Mouse (Mus musculus) neural tube, embryonic 11.5 days (tissue): ENCODE measurements at regions not wholly inside any gene's neighbourhood (a gene's known extent, or its start where the extent isn't known, plus 50 kb on each side); places are given as distances from the start of the nearest gene placed in this dataset.

ENCODE experiments used
- ATAC-seq: fragments of 200-750 bp; cut with Nextera tagmentation; 2 replicates; pipeline ENCODE4 v1.8.0; 2017; ENCODE audit warnings: moderate number of reproducible peaks, mild to moderate bottlenecking, moderate TSS enrichment, moderate library complexity; ENCODE audit not compliant: insufficient read depth, low FRiP score, low TSS enrichment
- DNase-seq: peaks from one replicate; pipeline ENCODE4 v3.0.0-alpha.2; 2015; ENCODE audit warnings: low spot score
- H3K27ac ChIP-seq: fragments of 300-500 bp; sonication (generic); 2 replicates; pipeline ENCODE4 v1.5.1; 2014; ENCODE audit warnings: low read depth, mild to moderate bottlenecking, low read length
- H3K27me3 ChIP-seq: fragments of 300-500 bp; sonication (generic); 2 replicates; pipeline ENCODE4 v1.6.1; 2014; ENCODE audit warnings: mild to moderate bottlenecking, low read length, mixed read lengths; ENCODE audit not compliant: control insufficient read depth, insufficient read depth
- H3K36me3 ChIP-seq: fragments of 300-500 bp; sonication (generic); 2 replicates; pipeline ENCODE4 v1.6.1; 2014; ENCODE audit warnings: mild to moderate bottlenecking, low read length, moderate library complexity, mixed read lengths; ENCODE audit not compliant: control insufficient read depth, insufficient read depth
- H3K4me1 ChIP-seq: fragments of 300-500 bp; sonication (generic); 2 replicates; pipeline ENCODE4 v1.6.1; 2014; ENCODE audit warnings: low read length, mixed read lengths; ENCODE audit not compliant: control insufficient read depth, insufficient read depth
- H3K4me2 ChIP-seq: fragments of 300-500 bp; sonication (generic); 2 replicates; pipeline ENCODE4 v1.6.1; 2014; ENCODE audit warnings: low read depth, mild to moderate bottlenecking, moderate library complexity
- H3K4me3 ChIP-seq: fragments of 300-500 bp; sonication (generic); 2 replicates; pipeline ENCODE4 v1.5.1; 2014; ENCODE audit warnings: low read depth, low read length
- H3K9ac ChIP-seq: fragments of 300-500 bp; sonication (generic); 2 replicates; pipeline ENCODE4 v1.6.1; 2014; ENCODE audit warnings: mild to moderate bottlenecking, low read length
- H3K9me3 ChIP-seq: fragments of 300-500 bp; sonication (generic); 2 replicates; pipeline ENCODE4 v1.6.1; 2016; ENCODE audit warnings: low read length; ENCODE audit not compliant: control insufficient read depth
- WGBS: fragments of 180-500 bp; shearing (Covaris S2); extraction: QIAGEN DNeasy Blood & Tissue Kit; methylation state at CpG from one replicate; pipeline ENCODE4 v1.1.7; 2014; 5-methylcytosine and 5-hydroxymethylcytosine counted together

DNA sequence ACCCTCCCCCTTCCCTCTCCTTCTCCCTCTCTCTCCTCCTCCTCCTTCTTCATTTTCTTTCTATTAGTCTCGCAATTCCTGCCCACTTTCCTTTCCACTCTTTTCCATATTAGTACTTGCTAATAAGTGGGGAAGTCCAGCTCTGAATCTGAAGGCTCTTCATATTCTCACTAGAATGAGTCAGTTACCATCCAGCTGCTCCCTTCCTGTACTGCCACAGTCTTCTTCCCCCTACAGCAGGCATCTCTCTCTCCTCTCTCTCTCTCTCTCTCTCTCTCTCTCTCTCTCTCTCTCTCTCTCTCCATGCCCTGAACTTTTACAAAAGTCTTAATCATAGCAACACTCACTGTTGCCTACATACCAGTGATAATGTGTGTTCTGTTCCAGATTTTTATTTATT lies 226.6 kb upstream of the Pter start:
- Histone ChIP-seq H3K4me2 (no peak overlapping the region), H3K36me3 (no peaks in the 10 kb centered on the region), H3K4me1 (no peaks in the 10 kb centered on the region), H3K9me3 (no peaks in the 10 kb centered on the region), H3K27me3 (no peaks in the 10 kb centered on the region), H3K27ac (no peak overlapping the region), H3K9ac (no peak overlapping the region), H3K4me3 (no peak overlapping the region)
- 88% methylated on average over 1 of the region's 1 CpGs for WGBS
- no peak for ATAC-seq
- no peak for DNase-seq

DNA sequence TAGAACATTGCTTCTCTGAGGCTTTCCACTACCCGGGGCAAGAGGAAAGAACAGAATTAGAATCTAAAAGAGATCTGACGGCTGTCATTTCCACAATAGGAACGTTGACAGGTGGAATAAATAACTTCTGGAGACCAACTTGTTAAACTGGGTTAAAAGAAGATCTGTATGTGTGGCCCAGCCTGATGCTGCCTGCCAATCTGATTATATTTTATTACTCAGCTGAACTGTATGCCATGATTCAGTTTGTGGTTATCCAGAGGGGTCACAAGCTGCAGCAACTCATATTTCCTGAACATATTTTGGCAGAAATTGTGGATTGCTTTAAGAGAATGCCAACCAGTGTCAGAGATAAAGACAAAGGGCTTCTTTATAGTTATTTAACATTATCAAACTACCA lies 224.5 kb upstream of the Pter start:
- no peaks in the 10 kb centered on the region for H3K36me3 ChIP-seq
- no peak overlapping the region for H3K4me2 ChIP-seq
- DNase-seq (no peak), ATAC-seq (no peak)
- H3K4me3 ChIP-seq: no peak overlapping the region
- no peaks in the 10 kb centered on the region for H3K4me1 ChIP-seq
- WGBS: 84% methylated on average over 3 of the region's 3 CpGs
- no peaks in the 10 kb centered on the region for H3K9me3 ChIP-seq
- H3K9ac ChIP-seq: no peak overlapping the region
- H3K27ac ChIP-seq: no peak overlapping the region
- no peaks in the 10 kb centered on the region for H3K27me3 ChIP-seq

DNA sequence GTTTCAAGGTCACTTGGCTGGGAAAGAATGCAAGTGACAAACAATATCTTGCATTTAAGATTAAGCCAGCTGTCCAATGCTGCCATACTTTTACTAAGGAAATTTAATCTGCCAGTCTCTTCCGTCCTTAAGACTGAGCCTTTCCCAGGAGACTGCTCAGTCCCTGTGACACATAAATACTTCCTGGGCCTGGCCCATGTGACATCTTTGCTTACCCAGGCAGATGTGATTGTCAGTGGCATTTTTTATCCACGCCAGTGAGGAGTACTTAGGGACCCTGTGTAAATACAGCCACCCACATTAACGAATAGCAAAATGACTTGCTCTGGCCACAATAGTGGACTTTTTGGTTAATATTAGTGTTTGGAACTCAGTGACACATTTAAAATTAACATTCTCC lies 216.3 kb upstream of the Pter start:
- H3K9ac ChIP-seq: no peak overlapping the region
- DNase-seq (no peak), ATAC-seq (peak; percentile 65; the same call in 1 of the 2 replicates)
- H3K4me1 ChIP-seq: no peaks in the 10 kb centered on the region
- H3K27ac ChIP-seq: no peak overlapping the region
- no peaks in the 10 kb centered on the region for H3K9me3 ChIP-seq
- H3K27me3 ChIP-seq: no peaks in the 10 kb centered on the region
- WGBS: 51% methylated on average over 3 of the region's 3 CpGs
- no peak overlapping the region for H3K4me2 ChIP-seq
- H3K4me3 ChIP-seq: no peak overlapping the region
- no peaks in the 10 kb centered on the region for H3K36me3 ChIP-seq

DNA sequence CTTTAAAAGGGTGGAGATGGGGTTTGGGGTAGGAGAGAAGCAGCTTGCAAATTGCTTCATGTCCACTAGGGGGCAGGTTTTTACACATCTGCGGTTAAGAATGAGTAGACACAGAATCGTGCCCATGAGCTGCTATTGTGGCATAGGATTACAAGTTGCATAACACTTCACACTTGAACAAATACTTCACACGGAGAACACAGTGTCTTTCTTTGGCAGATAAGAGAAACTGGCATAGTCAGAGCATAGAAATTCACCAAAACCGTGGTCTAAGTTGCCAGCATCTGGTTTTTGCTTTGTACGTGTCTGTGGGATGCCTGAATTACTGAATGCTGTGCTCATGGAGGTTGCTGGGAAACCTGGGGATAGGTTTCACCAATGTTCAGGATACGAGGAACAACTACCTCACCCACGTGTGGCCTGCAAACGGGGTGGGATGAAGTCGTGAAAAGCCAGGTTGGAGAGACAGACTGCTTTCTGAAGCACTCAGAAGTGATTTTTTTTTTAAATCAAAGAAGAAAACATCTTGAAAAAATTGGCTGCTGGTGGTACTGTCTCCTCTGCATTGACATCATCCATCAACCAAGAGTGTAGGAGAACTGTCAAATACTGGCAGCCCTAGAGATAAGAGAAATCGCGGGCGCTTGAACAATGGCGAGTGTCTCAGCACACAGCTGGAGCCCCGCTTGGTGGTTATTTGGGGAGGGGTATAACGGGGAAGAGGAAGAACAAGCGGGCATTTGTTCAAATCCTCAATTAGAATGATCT lies 214.5 kb upstream of the Pter start:
- H3K4me3 ChIP-seq: no peak overlapping the region
- ATAC-seq: peak; percentile 57
- no peaks in the 10 kb centered on the region for H3K9me3 ChIP-seq
- no peaks in the 10 kb centered on the region for H3K4me1 ChIP-seq
- DNase-seq: peak; percentile 61
- no peaks in the 10 kb centered on the region for H3K36me3 ChIP-seq
- WGBS: 53% methylated on average over 16 of the region's 16 CpGs
- no peak overlapping the region for H3K27ac ChIP-seq
- no peak overlapping the region for H3K4me2 ChIP-seq
- no peak overlapping the region for H3K9ac ChIP-seq
- no peaks in the 10 kb centered on the region for H3K27me3 ChIP-seq

DNA sequence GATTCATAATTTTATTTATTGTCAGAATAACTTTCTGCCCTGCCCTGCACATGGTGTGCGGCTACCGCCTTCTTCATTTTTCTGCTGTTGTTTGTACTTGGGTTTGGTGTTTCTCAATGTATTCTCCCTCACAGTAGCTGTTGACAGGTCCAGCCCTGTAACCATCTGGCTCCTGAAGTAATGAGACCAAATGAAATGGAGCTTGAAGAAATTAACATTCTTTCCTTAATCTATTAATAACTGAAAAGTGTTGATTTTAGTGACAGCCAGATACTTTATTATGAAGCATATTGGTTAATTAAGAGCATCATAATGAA lies 214.0 kb upstream of the Pter start:
- Histone ChIP-seq H3K27ac (no peak overlapping the region), H3K4me1 (no peaks in the 10 kb centered on the region), H3K4me3 (no peak overlapping the region), H3K4me2 (no peak overlapping the region), H3K9me3 (no peaks in the 10 kb centered on the region), H3K9ac (no peak overlapping the region), H3K27me3 (no peaks in the 10 kb centered on the region), H3K36me3 (no peaks in the 10 kb centered on the region)
- DNase-seq: no peak
- ATAC-seq: no peak
- WGBS: 89% methylated on average over 2 of the region's 2 CpGs

DNA sequence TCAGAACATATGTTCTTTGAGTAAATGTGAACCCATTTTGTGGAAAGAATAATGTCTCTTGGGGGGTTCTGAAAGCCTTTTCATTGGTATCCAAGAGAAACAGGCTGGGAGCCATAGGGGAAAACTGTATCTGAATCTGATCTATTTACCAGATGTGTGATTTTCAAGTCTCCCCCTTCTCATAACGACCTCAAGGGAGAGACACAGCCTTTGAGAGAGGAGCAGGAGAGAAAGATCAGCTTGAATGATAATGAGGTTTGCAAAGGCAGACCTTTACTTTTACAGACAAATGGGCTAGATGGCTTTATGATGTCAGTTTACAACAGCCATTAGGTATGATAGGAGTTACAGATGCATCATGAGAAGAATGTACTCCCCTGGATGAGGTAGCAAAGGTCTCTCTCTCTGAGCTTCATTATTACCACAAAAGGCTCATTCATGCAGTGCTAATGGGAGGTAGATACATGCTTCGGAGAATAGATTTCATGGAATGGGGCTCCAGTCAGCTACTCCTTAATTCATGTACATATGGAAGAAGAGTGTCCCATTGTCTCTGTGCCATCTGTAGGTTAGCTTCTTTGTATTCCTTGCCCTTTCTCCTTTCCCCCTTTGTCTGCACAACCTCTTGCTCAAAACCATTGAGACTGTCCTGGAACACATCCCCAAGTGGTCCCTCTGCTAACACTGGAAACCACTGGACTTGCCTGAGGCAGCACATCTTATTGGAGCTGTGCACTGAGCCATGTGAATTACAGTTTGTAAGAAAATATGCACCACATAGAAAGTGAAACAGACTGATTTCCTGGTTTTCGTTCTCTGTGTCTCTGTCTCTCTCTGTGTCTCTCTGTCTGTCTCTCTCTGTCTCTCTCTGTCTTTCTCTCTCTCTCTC lies 207.5 kb upstream of the Pter start:
- Histone ChIP-seq H3K27ac (no peak overlapping the region), H3K9me3 (no peaks in the 10 kb centered on the region), H3K4me1 (no peaks in the 10 kb centered on the region), H3K9ac (no peak overlapping the region), H3K4me2 (no peak overlapping the region), H3K27me3 (no peaks in the 10 kb centered on the region), H3K36me3 (no peaks in the 10 kb centered on the region), H3K4me3 (no peak overlapping the region)
- DNase-seq (peak; percentile 27), ATAC-seq (peak; percentile 23; the same call in 1 of the 2 replicates)
- 30% methylated on average over 3 of the region's 3 CpGs for WGBS

DNA sequence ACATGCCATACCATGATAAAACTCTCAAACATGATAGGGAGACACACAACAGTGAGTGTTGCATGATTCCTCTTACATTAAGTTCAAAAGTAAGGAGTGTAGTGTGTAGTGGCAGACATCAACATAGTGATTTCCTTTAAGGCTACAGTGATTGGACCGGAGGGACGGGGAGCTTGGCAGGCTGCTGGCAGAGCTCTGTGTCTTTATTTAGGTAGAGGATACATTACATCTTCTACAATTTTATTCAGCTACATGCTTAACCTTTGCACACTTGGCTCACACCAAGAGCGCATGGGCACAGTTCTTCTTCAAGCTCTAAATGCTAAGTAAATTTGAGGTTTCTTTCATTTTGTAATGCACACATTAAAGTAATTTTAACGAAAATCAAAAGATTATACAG lies 194.6 kb upstream of the Pter start:
- DNase-seq (no peak), ATAC-seq (no peak)
- Histone ChIP-seq H3K4me2 (no peak overlapping the region), H3K9me3 (no peaks in the 10 kb centered on the region), H3K27me3 (no peaks in the 10 kb centered on the region), H3K9ac (no peak overlapping the region), H3K4me1 (no peaks in the 10 kb centered on the region), H3K4me3 (no peak overlapping the region), H3K27ac (no peak overlapping the region), H3K36me3 (no peaks in the 10 kb centered on the region)
- 82% methylated on average over 4 of the region's 4 CpGs for WGBS

DNA sequence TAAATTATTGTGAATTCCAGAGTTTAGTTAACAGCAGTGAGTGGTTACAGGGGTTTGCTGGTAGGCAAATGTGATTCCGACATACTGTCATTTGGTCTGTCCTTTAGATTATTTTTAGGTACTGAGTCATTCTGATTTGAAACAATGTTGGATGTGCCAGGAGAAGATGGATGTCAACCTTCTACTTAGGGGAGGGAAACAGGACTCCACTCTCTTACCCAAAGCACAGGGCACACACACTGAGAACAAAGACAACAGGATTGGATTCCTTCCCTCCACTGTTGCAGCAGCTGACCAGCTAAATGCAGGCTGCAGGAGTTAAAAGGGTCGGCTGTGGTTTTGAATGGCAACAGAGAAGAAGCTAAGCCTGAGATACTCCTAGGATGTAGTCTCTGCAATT lies 186.7 kb upstream of the Pter start:
- DNase-seq: no peak
- Histone ChIP-seq H3K4me3 (no peak overlapping the region), H3K9me3 (no peaks in the 10 kb centered on the region), H3K4me1 (no peaks in the 10 kb centered on the region), H3K4me2 (no peak overlapping the region), H3K27me3 (no peaks in the 10 kb centered on the region), H3K36me3 (no peaks in the 10 kb centered on the region), H3K9ac (no peak overlapping the region), H3K27ac (no peak overlapping the region)
- WGBS: 46% methylated on average over 2 of the region's 2 CpGs
- no peak for ATAC-seq

DNA sequence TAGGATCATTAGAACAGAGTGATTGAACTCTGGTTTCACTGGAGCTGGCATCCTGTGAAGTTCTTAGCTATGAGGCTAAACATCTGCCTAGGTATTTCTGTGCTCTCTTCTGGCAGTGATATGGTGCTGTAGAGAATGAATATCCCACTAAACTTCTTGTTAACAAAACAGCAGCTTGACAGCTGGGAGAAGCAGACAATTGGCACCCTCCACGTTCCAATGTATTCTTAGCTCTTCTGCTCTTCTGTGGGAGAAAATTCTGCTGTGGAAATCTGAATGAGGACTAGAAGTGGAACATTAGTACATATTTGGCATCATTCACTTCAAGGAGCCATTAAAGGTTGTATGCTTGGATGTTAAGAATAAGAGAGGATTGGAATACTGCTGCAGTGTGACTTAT lies 177.0 kb upstream of the Pter start:
- DNase-seq (no peak), ATAC-seq (no peak)
- no peak overlapping the region for H3K4me2 ChIP-seq
- 65% methylated on average over 1 of the region's 1 CpGs for WGBS
- no peaks in the 10 kb centered on the region for H3K4me1 ChIP-seq
- no peak overlapping the region for H3K9ac ChIP-seq
- no peaks in the 10 kb centered on the region for H3K27me3 ChIP-seq
- no peak overlapping the region for H3K4me3 ChIP-seq
- H3K36me3 ChIP-seq: no peaks in the 10 kb centered on the region
- H3K9me3 ChIP-seq: no peaks in the 10 kb centered on the region
- H3K27ac ChIP-seq: no peak overlapping the region
